Mouse (Mus musculus): Measurements from ENCODE around the gene Slc27a3.

DNA sequence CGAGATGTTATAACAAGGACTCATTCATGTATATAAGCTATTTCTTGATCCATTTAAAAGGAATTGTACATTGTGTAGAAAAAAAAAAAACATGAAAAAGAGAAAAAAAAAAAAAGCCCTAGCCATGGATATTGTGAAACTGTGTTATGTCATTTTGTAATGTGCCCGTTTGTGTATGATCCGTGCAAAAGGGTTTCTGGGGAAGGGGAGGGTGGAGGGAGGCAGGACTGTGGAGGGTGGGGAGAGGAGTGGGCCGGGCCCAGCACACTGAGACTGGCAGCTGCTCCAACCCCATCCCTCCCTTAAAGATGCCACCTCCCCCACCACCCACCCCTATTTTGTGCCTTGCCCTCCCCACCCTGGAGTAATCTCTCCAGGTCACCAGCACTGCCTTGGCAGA, 28.3 kb downstream of the Slc27a3 start:
- no peak for TF ChIP-seq CTCF (IDR thresholded peaks at IDR 0.05)
- TF ChIP-seq EP300 (IDR thresholded peaks at IDR 0.05), result no peak

All from lung, postnatal 0 days (tissue).